Mouse (Mus musculus) yolk sac, embryonic 10.5 days (tissue): Measurements from ENCODE around the gene Gfy.

ENCODE experiments used
- DNase-seq: peaks from one replicate; pipeline ENCODE4 v3.0.0-alpha.2; 2017; ENCODE audit warnings: low spot score

The Gfy gene

DNA sequence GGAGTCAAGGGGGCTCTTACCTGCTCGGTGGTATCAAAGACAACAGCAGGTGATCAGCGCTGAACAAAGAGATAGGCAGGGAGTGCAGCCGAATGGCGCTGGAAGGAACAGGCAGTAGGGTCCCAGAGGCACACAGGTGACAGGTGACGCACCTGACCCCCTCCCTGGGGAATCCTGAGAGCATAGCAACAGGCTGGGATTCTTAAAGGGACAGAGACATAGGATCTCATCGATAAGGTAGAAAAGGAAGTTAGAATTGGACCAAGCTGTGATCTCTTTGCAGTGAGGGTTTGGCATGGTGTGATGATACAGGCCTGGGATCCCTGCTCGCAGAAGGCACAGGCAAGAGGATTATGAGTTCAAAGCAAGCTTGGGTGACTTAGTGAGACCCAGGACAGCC is at the start of gene Gfy:
TSS of gene Gfy (minus strand) at position 101 of the 400 bp plus-strand sequence.
- no peak for DNase-seq

DNA sequence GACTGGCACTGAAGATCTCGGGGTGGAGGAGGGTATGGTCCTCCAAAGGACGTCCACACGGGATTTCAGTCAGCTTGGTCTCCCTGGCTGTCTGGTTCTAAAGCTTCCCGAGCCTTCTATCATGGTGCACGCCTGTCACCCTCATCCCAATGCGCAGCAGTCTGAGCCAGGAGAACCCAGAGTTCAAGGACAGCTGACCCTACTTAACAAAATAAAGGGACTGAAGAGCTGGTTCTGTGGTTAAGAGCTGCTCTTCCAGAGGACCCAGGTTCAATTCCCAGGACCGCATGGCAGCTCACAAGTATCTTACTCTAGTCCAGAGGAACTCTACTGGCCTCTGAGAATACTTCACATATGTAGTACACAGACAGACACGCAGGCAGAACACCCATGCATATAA is 49.7 kb upstream of the Gfy start:
- DNase-seq, result no peak

DNA sequence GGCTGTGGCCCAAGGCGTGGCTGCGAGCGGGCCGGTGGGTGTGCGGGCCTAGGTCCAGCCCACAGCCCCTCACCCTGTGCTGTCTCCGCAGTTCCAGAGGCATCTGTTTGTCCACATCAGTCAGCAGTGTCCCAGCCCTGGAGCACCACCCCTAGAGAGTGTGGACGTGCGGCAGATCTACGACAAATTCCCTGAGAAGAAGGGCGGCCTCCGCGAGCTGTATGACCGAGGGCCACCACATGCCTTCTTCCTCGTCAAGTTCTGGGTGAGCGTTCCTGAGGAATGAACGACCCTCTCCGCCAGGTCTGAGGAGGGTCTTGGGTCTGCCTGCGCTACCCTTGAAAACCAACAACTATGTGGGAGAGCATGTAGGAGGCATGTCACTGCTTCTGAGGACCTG is 49.2 kb upstream of the Gfy start:
- DNase-seq, result no peak

DNA sequence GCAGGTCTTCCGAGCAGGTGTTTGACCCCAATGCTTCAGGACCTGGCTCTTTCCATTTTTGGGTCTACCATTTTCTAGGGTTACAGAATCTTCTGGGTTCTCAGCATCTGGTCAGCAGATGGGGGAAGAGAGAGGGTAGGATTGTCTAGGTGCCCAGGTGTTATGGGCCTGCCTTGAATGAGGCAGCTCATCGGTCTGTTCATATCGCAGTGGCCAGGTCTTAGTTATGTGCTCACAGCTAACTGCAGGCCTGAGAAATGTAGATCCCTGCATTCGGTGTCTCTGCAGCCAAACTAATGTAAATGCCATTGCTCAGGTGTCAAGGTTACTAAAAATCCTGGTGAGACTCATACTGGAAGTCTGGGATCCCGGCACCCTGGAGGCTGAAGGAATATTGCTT is 47.1 kb upstream of the Gfy start:
- DNase-seq, result no peak

DNA sequence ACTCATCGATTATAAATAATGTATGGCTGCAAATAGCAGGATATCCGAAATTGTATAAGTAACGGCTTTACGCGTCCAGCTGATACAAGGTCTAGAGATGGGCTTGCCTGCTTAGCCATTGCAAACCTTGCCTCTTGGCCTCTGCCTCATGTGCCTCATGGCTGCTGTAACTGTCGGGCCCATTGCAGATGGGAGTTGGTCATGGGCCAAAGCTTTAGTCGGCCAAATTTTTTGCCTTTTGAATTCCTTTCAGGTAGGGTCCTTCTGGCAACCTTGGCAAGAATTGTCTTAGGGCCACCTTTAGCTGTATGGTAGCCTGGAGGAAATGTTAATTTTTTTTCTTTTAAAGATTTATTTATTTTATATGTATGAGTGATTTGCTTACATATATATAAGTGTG is 45.5 kb upstream of the Gfy start:
- DNase-seq, result no peak

GRCm38 (mm10) chr7:45221680-45222079 is 42.3 kb upstream of the Gfy start:
- DNase-seq, result no peak

GRCm38 (mm10) chr7:45216442-45217183 is 37.2 kb upstream of the Gfy start:
- DNase-seq, result peak; percentile 74

DNA sequence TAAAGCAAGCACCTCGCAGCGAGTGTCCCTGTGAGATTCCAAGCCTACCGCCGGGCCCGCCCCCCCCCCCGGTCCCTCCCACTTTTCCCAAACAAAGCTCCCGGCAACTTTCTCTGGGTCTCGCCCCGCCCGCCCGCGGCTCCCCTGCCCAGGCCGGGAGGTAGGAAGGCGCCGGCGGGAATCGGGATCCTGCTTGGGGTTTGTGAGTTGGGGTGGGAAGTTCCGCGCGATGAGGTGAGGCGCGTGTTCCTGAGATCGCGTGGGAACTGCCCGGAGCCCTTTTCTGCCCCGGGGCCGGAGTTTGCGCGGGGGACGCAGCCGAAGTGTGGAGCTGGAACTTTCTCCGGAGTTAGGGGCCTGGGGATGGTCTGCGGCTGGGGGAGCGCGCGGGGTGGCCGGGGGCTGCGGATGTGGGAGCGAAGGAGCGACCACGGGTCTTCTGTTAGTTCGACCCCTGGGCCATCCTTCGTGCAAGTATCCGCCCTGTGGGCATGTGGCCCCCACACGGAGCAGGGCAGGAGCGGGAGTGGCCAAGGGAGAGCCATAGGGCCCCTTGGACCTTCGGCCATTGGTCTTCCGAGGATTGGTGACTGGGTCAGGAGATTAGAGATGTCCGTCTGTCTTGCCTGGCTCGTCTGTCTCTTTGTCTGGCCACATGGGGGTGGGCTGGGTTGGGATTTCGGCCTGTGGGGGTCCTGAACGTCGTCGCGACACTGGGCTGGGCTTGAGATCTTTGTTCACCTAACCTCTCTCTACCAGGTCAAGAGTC is 36.5 kb upstream of the Gfy start, which contains the start of gene Tead2:
TSS of gene Tead2 (plus strand) at position 81 of the 769 bp plus-strand sequence.
- peak; percentile 74 for DNase-seq

GRCm38 (mm10) chr7:45213708-45214107 is 34.3 kb upstream of the Gfy start:
- DNase-seq, result no peak

DNA sequence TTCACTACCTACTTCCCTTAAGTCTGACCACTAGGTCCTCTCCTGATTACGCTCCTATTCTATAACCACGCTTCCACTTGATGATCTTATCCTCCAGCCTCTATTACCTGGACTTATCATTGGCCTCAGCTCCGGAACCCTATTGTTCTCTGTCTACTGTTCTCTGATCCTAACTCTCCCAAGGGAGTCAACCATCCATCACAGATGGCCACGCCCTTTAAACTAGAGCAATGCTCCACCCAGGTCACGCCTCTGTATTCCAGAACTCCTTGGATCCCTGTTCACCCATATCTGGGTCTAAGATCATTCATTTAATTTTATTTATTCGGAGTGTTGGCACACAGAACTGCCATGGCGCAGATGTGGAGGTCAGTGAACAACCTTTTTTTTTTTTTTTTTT is 33.0 kb upstream of the Gfy start:
- DNase-seq, result no peak

DNA sequence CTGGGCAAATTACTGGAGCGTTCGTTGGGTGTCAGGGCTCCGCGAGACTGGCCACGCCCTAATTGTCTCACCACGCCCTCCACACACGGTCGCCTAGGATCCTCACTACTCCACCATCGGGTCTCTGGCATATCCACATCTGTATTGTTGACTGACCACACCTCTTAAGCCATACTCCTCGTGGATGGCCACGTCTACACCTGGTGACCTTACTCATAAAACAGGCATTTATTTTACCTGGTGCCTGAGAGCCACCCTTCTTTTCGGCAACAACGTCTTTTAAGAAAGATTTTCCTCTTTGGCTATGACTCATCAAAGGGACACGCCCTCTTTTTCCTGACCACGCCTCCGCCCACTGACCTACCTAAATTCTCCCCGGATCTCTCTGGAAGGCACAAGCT is 32.5 kb upstream of the Gfy start, which contains the start of gene Dkkl1:
TSS of gene Dkkl1 (minus strand) at position 297 of the 401 bp plus-strand sequence.
- no peak for DNase-seq

DNA sequence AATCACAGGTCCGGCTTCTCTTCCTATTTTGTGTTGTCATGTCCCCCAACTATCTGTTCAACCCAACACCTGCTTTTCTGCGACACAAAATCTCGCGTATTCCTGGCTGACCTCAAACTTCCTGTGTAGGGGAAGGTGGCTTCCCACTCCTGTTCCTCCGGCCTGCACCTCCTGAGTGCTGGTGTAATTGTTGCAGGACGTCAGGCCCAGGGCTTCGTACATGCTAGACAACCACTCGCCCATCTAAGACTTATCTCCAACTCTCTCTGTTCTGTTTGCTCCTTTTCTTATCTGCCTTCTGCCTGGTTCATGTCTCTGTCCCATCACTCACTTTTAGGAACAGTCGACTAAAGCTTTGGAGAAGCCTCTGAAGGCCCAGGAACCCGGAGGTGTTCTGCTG is 31.7 kb upstream of the Gfy start:
- no peak for DNase-seq

DNA sequence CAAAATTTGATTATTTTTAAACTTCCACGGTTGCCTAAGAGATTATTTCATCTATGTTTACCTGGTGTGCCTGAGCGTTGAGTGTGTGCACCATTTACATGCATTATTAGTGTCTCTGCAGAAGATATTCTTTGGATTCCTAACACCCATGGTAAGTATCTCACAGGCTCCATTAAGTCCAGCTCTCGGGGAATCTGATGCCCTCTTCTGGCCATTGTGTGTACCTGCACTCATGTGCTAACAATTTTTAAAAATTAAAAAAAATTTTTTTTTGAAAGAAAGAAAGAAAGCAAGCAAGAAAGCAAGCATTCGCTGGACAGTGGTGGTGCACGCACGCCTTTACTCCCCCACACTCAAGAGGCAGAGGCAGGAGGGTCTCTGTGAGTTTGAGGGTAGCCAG is 28.9 kb upstream of the Gfy start:
- no peak for DNase-seq

- peak; percentile 96 for DNase-seq
Measured at GRCm38 (mm10) chr7:45204380-45205143, 25.2 kb upstream of the Gfy start, which contains the start of gene Ccdc155. Gene Ccdc155, minus strand, starts transcription at chr7:45204892.

DNA sequence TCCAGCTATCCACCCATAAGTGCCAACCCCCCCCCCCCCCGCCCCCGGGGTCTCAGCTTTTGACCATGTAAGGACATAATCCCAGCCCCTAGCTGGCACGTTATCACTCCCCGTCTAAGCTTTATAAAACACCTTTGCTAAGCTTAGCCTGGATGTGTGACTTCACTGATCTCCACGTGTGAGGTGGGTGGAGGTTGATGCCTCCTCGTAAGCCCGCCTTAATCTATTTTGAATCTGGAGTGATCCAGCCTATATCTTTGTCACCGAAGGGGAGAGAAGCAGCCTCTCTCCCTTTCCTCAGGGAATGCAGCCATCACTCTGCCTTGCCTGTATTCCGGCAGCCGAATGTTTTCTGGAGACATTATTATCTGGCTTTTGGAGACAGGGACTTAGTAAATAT is 23.3 kb upstream of the Gfy start:
- DNase-seq, result no peak

DNA sequence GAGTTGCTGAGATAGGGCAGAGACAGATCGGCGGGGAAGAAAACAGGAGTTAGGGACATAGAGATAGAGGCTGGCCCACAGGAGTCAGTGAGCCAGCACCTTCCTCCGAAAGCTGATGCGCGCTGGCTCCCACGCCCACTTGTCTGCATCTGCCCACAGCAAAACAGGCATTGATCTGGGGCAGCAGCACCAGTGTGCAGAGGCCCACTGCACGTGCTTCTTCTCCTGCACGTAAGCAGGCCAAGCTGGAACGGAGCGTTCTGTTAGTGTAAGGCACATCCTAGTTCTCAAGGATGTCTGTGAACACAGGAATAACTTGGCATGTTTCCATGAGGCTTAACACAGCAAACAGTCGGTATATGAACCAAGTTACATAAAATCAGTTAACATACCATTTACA is 19.6 kb upstream of the Gfy start:
- DNase-seq, result no peak

DNA sequence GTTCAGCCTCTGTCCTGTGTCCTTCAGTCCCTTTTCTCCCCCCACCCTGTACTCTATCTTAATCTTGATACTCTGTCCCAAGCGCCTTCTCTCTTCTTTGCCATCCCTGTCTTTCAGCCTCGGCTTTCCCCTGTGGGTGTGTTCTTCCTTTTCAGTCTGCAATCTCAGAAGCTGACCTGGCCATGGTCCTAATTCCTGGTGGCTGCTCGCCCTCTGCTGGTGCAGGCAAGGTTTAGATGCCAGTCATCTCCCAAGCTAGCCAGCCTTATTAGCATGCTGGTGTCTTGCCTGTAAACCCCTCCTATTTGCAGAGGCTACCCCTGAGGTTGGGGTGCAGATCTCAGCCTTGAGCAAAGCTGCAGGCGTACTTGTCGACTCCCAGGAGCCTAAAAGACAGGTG is 19.1 kb upstream of the Gfy start:
- DNase-seq, result peak; percentile 54

GRCm38 (mm10) chr7:45196994-45197393 is 17.6 kb upstream of the Gfy start:
- DNase-seq, result no peak

- no peak for DNase-seq
Measured at GRCm38 (mm10) chr7:45196176-45196535, 16.8 kb upstream of the Gfy start.

GRCm38 (mm10) chr7:45195341-45196175 is 16.2 kb upstream of the Gfy start:
- no peak for DNase-seq

DNA sequence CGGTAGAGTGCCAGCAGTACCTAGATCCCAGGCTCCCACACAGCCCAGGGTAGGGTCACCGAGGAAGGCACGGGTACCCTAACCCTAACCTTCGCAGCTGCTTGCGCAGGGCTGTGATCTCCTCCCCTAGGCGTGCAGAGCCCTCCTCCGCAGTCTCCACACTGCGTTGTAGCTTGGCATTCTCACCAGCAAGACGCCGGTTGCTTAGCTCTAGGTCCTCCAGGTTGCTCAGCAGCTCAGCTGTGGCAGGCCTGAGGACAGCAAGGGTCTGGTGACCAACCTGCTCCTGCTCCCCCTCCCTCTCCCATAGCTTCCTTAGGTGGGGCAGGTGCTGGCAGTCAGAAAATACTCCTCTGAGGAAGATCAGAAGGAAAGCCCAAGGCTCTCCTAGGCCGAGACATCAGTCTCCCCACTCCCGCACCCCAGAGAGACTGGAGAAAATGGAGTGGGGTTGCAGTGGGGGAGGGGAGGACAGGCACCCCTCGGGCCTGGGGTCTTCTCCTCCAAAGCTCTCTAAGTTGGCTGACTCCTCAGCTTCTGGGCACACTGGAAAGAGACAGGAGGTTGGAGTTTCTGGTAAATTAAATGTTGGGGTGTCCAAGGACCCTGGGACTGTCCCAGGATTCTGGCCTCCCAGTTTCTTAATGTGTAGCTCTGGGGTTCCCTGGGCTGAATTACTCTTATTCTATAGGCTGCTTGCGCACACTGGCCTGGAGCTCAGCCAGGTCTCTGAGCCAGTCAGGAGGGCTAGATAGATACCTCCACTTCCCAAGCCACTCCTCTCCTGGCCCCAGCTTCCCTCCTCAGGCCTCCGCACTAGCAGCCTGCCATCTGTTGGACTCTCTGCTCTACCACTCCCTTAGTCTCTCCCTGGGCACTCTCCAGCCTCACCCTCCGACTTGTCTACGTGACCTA is 14.8 kb upstream of the Gfy start:
- DNase-seq, result no peak
